Mouse (Mus musculus): ENCODE measurements around the gene Zfp667. TPM values are rescaled to one million over a fixed set of nuclear protein-coding genes. Genes with fewer than 3 reads are reported as not detected.

Gene Zfp667
- polyA plus RNA-seq (2017; shearing (Covaris generic)) = 7.2 TPM

DNA sequence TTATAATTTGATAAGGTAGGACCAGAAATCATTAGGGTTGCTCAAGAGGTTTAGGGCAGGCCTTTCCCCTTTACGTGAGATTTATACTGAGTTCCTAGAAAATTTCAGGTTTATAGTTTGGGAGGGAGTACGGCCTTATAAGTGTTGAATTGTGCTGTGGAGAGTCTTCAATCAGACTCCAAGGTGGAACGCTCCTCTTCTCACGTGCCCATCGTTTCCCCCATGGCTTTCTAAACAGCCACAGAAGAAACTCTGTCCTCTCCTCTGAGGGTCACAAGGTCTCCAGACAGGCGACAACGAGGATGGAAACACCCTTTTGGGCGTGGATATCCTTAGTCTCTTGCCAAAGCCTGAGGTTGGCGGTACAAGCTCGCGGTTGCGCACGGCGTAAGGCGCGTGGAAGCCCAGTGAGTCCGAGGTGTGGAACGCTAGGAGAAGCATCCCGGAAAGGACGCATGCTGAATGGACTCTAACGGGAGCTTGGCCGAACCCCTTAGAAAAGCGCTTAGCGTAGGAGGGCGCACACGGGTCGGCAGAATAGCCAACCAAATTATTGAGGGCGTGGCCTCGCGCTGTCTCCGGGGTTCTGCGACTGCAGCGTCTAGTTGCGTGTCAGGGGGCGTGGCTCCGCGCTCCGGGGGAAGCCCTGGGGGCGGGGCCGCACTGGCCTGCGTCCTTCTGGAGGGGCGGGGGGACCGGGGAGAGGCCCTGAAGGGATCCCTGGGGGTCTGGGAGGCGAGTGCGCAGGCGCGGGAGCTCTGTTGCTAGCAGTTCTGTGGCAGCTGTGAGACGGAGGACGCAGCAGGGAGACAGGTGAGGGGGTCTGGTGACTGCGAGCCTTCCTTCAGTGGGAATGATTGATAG is at the start of gene Zfp667:
TSS of gene Zfp667 (plus strand) at position 738 of the 864 bp plus-strand sequence.

DNA sequence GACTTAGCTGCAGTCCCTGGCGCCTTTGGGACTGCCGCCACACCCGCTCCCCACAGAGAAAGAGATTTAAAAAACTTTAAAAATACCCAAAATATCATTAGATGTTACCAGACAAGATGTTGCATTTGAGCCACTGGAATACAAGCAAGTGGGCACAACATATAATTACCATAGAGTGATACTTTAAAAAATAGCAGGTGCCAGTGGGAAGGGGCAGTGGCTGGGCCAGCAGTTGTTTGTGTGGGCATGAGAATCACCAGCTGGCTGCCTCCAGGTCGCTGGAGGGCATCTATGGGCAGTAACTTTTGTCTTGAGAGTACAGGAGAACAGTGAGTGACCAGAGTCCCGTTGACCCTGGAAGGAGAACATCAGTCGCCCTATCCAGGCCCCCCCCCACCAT is 34.0 kb upstream of the Zfp667 start, which contains the start of gene Epp13:
TSS of gene Epp13 (plus strand) at position 301 of the 400 bp plus-strand sequence.

DNA sequence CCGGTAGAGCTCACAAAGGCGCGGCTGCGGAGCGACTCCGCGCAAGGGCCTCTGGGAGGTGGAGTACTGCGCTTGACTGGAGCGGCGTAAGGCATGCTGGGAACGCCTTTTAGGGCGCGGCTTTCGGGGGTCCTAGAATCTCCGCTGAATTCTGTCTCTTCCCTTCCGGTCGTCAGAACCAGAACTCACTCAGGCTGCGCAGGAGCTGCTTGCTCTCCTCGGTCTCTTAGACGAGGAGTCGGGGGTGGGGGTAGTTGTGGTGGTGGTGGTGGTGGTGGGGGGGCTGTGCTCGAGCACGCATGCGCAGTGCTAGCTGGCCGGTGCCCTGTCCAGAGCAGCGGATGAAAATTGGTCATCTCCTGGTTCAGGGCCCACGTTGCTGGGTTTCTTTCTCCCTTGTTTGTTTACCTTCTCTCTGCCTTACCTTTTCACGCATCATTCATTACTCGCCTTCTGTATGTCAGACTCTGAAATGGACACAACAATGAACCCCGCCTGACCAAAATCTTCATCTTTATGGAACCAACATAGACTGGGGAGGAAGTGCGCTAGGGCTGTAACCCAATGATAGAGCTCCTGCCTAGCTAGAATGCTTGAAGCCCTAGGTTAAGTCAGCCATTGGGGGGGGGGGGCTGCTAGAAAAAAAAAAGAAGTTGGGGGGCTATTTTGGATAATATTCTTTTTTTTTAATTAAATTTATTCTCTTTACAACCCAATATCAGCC is 45.0 kb downstream of the Zfp667 start, which contains the start of gene Zfp583:
TSS of gene Zfp583 (minus strand) at position 53 of the 724 bp plus-strand sequence.

DNA sequence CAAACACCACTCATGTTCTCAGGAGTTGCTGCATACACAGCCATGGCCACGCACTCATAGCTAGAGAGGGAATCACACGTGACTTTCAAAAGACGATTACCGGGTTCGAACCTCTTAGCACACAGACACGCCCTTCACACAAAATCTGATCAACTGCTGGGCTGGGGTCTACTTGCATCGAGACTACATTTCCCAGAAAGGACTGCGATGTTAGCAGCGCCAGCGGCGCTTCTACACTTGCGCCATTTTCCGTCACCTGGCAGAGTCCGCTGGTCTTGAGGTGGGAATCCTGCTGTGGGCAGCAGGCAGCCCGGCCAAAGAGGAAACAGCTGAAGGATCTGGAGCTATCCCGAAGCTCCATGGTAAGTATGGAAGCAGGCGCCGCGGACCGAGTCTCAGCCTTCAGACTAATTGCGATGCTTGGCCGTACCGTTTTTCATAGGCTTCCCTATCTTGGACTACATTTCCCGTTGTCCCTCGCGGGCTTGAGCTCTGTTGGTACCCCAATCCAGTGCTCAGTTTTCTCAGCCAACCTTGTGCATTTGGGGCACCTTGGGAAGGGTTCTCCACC is 57.2 kb downstream of the Zfp667 start, which contains the start of gene Gm3854:
TSS of gene Gm3854 (plus strand) at position 259 of the 571 bp plus-strand sequence.

Other genes starting within 250 kb of the Zfp667 start
- gene Nlrp4c, start 241.4 kb upstream of the Zfp667 start, polyA plus RNA-seq (2017; shearing (Covaris generic)) = not detected
- gene Zfp787, start 130.6 kb upstream of the Zfp667 start, polyA plus RNA-seq (2017; shearing (Covaris generic)) = 22.6 TPM
- 9.0 TPM for gene Zfp444, start 114.4 kb upstream of the Zfp667 start, polyA plus RNA-seq (2017; shearing (Covaris generic))
- not detected for gene Galp, start 89.5 kb upstream of the Zfp667 start, polyA plus RNA-seq (2017; shearing (Covaris generic))
- not detected for gene Zscan5b, start 64.3 kb upstream of the Zfp667 start, polyA plus RNA-seq (2017; shearing (Covaris generic))
- not detected for gene Epp13, start 33.9 kb upstream of the Zfp667 start, polyA plus RNA-seq (2017; shearing (Covaris generic))
- 1.9 TPM for gene Zfp583, start 44.7 kb downstream of the Zfp667 start, polyA plus RNA-seq (2017; shearing (Covaris generic))
- gene Gm3854, start 57.2 kb downstream of the Zfp667 start, polyA plus RNA-seq (2017; shearing (Covaris generic)) = 1.0 TPM
- gene Zfp78, start 76.7 kb downstream of the Zfp667 start, polyA plus RNA-seq (2017; shearing (Covaris generic)) = 5.1 TPM
- gene Zfp28, start 96.7 kb downstream of the Zfp667 start, polyA plus RNA-seq (2017; shearing (Covaris generic)) = 17.6 TPM
- not detected for gene Smim17, start 112.1 kb downstream of the Zfp667 start, polyA plus RNA-seq (2017; shearing (Covaris generic))
- not detected for gene Gm20715, start 123.7 kb downstream of the Zfp667 start, polyA plus RNA-seq (2017; shearing (Covaris generic))
- gene Olfr1344, start 152.1 kb downstream of the Zfp667 start, polyA plus RNA-seq (2017; shearing (Covaris generic)) = not detected
- gene Olfr1336, start 169.6 kb downstream of the Zfp667 start, polyA plus RNA-seq (2017; shearing (Covaris generic)) = 0.04 TPM
- gene Olfr1346, start 180.5 kb downstream of the Zfp667 start, polyA plus RNA-seq (2017; shearing (Covaris generic)) = not detected
- gene Olfr5, start 200.4 kb downstream of the Zfp667 start, polyA plus RNA-seq (2017; shearing (Covaris generic)) = not detected
- not detected for gene Olfr1347, start 213.2 kb downstream of the Zfp667 start, polyA plus RNA-seq (2017; shearing (Covaris generic))
- gene Olfr1348, start 222.2 kb downstream of the Zfp667 start, polyA plus RNA-seq (2017; shearing (Covaris generic)) = not detected
- not detected for gene Olfr1349, start 236.4 kb downstream of the Zfp667 start, polyA plus RNA-seq (2017; shearing (Covaris generic))